Mouse (Mus musculus) brain, adult 2 months (tissue): ENCODE results near the gene Stx6.

Source experiments
- DNase-seq: peaks from one replicate; pipeline ENCODE4 v3.0.0; 2011; ENCODE audit warnings: low read depth, low spot score

The Stx6 gene

GRCm38 (mm10) chr1:155233378-155233777 is 74.9 kb downstream of the Stx6 start:
- no peak for DNase-seq

GRCm38 (mm10) chr1:155233931-155234607 is 75.6 kb downstream of the Stx6 start:
- peak; percentile 89 for DNase-seq

- DNase-seq: no peak
Observed at GRCm38 (mm10) chr1:155235641-155236040, 77.1 kb downstream of the Stx6 start.

DNA sequence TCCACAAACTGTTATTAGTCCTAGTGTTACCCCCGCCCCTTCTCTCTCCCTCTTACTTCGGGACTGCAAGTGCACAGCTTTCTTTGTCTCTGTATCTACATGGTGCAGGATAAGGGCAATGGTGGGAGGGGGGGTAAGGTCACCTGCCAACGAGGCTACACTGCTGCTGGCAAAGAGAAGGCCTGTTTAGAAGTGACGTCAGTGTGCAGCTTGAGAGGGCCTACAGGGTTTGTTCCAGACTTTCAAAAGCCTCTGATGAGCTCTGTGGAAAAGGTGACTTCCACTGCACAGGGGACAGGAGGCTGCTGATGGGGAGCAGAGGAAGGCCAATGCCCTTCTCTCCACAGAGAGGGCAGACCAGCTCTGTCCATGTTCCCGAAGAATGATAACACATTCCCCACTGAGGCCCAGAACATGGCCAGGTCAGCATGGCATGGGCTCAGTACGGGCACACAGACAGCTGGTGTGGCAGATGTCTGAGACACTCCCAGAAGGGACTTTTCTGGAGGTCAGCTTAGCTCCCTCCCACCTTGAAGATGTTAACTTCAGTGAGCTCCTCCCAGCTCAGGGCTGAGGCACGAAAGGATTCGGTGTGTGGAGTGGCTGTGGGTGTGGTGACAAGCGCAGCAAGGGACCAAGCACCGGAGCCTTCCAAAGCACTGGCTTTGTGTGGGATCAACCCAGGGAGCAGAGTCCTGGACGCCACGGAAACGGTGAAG is 78.0 kb downstream of the Stx6 start:
- peak; percentile 68 for DNase-seq

DNA sequence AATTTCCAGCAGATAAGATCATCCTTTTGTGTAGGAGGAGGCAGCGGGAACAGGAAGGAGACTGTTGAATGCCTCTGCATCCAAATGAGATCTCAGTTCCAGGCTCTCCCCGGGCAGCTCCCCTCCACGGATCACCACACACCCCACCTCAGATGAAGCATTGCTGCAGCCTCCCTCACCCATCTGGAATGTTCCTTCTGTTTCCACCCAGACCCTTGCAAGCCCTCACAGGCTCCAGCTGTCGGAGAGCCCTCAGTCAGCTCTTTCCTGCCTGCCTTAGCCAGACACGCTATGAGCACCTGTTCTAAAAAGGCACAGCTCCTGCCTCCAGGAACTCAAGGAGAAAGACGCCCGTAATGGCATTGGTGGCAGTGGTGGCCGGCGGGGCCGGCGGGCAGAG is 78.9 kb downstream of the Stx6 start:
- peak; percentile 84 for DNase-seq

GRCm38 (mm10) chr1:155238126-155238525 is 79.6 kb downstream of the Stx6 start:
- DNase-seq: no peak

- DNase-seq: peak; percentile 51
Observed at GRCm38 (mm10) chr1:155239169-155239568, 80.7 kb downstream of the Stx6 start.

DNA sequence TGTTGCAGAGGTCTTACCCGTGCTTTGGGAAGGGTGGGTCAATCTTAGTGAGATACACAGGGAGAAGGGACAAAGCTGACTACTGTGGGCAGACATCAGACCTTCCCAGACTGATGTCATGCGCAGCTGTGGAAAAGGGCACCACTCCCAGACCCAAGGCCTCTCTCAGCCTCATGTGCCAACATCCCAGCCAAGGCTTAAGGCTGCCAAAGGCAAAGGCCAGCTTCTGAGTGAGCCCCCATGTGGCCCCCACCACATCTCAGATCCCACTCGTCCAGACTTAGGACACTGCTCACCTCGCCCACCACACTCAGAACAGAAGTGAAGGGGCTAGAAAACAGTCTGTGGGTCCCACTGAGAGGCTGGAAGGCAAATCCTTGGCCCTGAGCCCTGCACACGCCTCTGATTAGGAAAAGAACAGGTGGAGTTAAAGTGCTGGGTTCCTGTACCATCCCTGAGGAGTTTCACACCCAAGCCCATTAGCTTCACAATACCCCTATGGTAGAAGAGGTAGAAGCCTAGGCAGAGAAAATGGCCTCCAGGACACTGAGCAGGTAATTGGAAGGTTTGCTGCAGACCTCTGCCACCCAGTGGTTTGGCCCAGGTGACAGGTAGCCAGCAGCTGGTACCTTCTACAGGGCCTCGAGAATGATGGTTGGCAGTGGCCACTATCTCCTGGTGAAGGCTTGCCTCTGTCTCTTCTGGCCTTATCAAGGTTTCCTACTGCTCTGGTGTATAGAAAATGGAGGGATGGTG is 81.6 kb downstream of the Stx6 start:
- peak; percentile 91 for DNase-seq

DNA sequence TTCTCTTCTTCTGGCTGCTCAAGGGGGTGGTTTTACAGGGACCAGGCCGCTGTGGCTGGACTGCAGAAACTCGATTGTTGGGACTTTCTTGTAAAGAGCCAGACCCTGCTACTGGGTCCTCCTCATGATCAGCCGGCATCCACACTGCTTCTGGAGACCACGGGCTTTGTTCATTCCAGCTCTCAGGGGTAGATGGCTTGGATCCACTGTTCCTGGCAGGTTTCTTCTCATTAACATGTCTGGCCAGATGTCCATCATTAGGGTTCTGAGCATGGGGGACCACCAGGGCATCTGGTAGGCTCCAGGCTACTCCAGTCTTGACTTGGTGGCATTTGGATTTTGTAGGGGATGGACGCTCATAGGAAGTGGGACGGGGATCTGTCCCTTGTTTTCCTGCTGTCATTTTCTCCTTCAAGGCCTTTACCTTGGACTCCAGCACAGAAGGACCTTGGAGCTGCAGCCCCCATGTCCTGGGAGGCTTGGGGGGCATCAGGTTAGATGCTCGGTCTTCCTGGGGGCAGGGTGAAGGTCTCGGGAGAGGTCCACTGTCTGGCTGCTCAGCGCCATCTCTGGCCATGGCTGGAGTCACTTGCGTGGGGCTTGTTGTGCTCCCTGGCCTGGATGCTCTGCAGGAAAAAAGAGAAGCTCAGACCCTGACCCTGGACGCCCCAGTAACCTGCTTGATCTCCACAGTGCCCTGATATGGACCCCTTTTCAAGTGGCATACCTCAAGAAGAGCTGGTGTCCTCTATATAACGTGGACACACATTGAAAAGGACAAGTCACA is 83.4 kb downstream of the Stx6 start:
- no peak for DNase-seq

GRCm38 (mm10) chr1:155242488-155242745 is 83.9 kb downstream of the Stx6 start:
- DNase-seq: no peak

- DNase-seq: no peak
Observed at GRCm38 (mm10) chr1:155243797-155244770, 85.6 kb downstream of the Stx6 start, which contains the start of gene BC034090. Gene BC034090, minus strand, starts transcription at chr1:155244444.

GRCm38 (mm10) chr1:155244771-155245211 is 86.3 kb downstream of the Stx6 start:
- no peak for DNase-seq

GRCm38 (mm10) chr1:155245516-155245915 is 87.0 kb downstream of the Stx6 start:
- DNase-seq: no peak

DNA sequence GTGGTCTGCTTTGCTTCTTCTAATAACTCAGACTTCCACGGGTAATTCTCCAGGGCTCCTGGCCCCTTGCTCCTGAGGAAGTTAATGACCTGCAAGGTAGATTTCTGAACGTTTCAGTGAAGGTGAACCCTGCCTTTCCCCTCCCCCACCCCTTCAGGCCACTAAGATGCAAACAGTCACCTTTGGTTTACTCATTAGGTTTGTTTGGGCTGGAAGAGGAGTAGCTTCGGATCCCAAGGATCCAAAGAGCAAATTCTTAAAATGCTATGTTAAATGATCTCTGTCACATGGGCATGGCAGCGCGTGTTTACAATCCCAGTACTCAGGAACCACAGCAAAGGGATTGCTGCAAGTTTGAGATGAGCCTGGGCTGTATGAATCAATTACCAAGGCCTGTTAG is 88.9 kb downstream of the Stx6 start:
- no peak for DNase-seq

DNA sequence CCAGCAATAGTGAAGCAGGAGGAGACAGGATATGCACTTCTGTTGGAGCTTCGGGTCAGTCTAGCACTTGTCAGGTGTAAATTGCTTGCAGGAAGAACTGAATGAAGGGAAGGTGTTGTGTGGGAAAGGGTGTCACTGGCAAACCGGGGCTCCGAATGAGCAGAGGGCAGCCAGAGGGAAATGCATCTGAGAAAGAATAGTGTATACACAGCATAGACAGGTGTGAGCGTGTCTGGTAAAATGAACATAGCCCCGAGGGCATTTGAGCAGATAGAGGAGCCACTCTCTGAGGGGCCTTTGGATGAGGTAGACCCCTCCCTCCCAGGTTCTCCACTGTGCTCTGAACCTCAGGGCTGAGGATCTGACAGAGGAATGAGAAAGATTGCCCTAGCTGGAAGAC is 89.5 kb downstream of the Stx6 start:
- DNase-seq: no peak

- DNase-seq: no peak
Observed at GRCm38 (mm10) chr1:155249896-155250295, 91.4 kb downstream of the Stx6 start.

DNA sequence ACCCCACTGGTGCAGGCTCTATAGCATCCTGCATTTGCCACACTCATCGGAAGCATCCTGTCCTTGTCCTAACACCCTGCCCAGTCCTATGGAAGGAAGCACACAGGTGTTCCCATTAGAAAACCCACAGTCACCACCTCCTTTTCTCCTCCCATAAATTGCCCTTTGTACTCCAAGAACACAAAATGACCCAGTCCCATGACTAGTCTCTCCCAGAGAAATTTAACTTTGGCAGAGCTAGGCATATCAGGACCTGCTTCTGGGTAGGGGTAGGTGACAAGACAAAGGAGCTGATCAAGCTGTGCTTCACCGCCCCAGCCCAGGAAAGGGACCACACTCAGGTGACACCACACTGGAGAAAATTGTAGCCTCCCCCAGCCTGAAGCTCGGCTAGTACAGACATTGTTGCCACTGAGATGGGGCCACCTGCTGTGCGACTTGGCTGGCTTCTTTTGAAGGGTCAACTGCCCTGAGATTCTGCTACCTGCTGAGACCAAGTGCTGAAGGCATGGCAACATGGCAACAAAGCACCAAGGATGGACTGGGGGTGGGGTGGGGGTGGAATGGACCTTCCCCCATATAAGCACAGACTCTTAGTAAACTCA is 92.1 kb downstream of the Stx6 start:
- no peak for DNase-seq

GRCm38 (mm10) chr1:155251596-155251995 is 93.1 kb downstream of the Stx6 start:
- no peak for DNase-seq

DNA sequence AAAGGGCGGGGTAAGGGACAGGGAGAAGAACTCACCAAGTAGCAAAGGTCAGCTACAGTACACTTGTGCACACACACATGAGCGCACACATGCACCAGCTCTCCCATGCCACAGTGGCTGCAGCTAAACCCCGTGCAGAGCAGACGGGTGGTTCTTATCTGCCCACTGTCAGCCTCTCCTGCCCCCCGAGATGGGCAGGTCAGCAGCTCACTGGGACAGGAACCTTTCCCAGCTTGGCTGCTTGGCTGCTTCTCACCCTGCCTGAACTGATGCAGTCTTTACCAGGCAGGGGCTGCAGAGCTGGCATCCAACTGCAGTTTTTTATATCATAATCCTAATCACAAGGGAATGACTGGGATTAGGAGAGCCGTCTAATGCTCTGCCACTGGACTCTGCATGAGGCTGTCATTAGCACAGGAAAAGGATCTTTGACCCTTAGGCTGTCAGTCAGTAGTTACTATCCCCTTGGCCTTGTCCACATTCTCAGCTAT is 94.2 kb downstream of the Stx6 start:
- DNase-seq: no peak

- peak; percentile 77 for DNase-seq
Observed at GRCm38 (mm10) chr1:155253126-155253525, 94.6 kb downstream of the Stx6 start.
